Comparison of ENCODE assay signal across 19 mouse cellular contexts in the genomic region with DNA sequence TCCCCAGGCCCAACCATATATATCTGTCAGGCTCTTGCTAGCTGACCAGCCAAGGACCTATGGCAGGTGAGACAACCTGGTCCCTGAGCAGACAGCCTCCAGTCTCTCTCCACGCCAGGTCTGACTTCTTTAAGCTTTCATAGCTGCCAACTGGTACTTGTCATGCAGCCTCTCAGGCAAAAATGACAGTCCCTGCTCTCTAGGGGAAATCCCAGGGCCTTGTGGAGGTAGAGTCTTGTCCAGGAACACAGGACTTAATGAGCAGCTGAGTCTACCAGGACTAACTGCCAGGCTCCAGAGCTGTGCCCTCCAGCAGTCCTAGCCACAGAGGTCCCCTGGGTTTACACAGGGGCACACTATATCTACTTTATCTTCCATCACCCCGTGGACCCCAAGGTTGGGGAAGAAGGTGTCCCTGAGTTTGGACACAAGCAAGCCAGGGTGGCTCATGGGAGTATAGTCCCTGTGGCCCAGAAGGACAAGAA.
DNase-seq lines count a peak whose midpoint lies in the region; ATAC-seq lines count a peak whose summit lies in the region.
"Had no signal": no experiment of that assay in that cellular context is flagged by ENCODE, and none has a peak within 500 bp of the region (broad histone marks: within the 10 kb centered on the region; RNA-seq: fewer than 3 reads in every experiment).

No protein-coding gene starts in this region.

- H3K36me3 ChIP-seq in forebrain, embryonic 12.5 days (replicated peaks): peaks cover 9% of the 10 kb centered on the region; the same call in 1 of the 2 replicates
- no peaks in the 10 kb centered on the region for H3K36me3 ChIP-seq in forebrain, embryonic 14.5 days (ENCODE audit: control insufficient read depth, insufficient read depth, low read length)
- H3K36me3 ChIP-seq in limb, embryonic 12.5 days: 0 out of 2 replicates have a peak, but pooled peaks cover 4% of the 10 kb centered on the region
- peaks cover 5% of the 10 kb centered on the region; the same call in 1 of the 2 replicates for H3K36me3 ChIP-seq in limb, embryonic 10.5 days
- H3K36me3 ChIP-seq: liver, embryonic 13.5 days had no signal

- H3K4me2 ChIP-seq in forebrain, embryonic 12.5 days: no peak overlapping the region
- H3K4me2 ChIP-seq in forebrain, embryonic 14.5 days (ENCODE audit: low read length): no peak overlapping the region
- no peak overlapping the region for H3K4me2 ChIP-seq in limb, embryonic 12.5 days
- H3K4me2 ChIP-seq: forebrain, embryonic 13.5 days; liver, embryonic 13.5 days; lung, embryonic 14.5 days; neural tube, embryonic 15.5 days had no signal

- H3K9ac ChIP-seq in forebrain, embryonic 12.5 days: no peak overlapping the region
- no peak overlapping the region for H3K9ac ChIP-seq in forebrain, embryonic 14.5 days (ENCODE audit: low read length)
- H3K9ac ChIP-seq in limb, embryonic 12.5 days (replicated peaks): no peak overlapping the region
- H3K9ac ChIP-seq: forebrain, embryonic 13.5 days; liver, embryonic 13.5 days; lung, embryonic 14.5 days; neural tube, embryonic 15.5 days had no signal

- H3K27ac ChIP-seq in forebrain, embryonic 12.5 days: peak overlapping the region; percentile 42; the same call in 1 of the 2 replicates
- no peak overlapping the region for H3K27ac ChIP-seq in forebrain, embryonic 14.5 days (ENCODE audit: low read depth, low read length)
- H3K27ac ChIP-seq in limb, embryonic 12.5 days: peak overlapping the region; percentile 3; the same call in 1 of the 2 replicates
- H3K27ac ChIP-seq in limb, embryonic 10.5 days: no peak overlapping the region
- H3K27ac ChIP-seq: forebrain, embryonic 13.5 days; heart, adult 2 months; liver, embryonic 13.5 days had no signal

- no peaks in the 10 kb centered on the region for H3K27me3 ChIP-seq in forebrain, embryonic 12.5 days
- H3K27me3 ChIP-seq in forebrain, embryonic 14.5 days (replicated peaks; ENCODE audit: control insufficient read depth, insufficient read depth, low read length): no peaks in the 10 kb centered on the region
- no peaks in the 10 kb centered on the region for H3K27me3 ChIP-seq in limb, embryonic 12.5 days
- no peaks in the 10 kb centered on the region for H3K27me3 ChIP-seq in limb, embryonic 10.5 days (ENCODE audit: low read depth, poor library complexity, severe bottlenecking)
- H3K27me3 ChIP-seq: forebrain, embryonic 13.5 days; liver, embryonic 13.5 days; neural tube, embryonic 15.5 days had no signal

- WGBS in forebrain, embryonic 12.5 days: 85% methylated on average over 2 of the region's 2 CpGs
- WGBS in forebrain, embryonic 14.5 days: 97% methylated on average over 2 of the region's 2 CpGs
- 75% methylated on average over 2 of the region's 2 CpGs for WGBS in limb, embryonic 12.5 days
- WGBS in limb, embryonic 10.5 days: 89% methylated on average over 2 of the region's 2 CpGs

- DNase-seq in forebrain, embryonic 14.5 days (ENCODE audit: low spot score): no peak
- DNase-seq in limb, embryonic 10.5 days (ENCODE audit: low spot score): no peak
- DNase-seq in CD4-positive, CD25-positive, alpha-beta regulatory T cell, adult 2 months (ENCODE audit: low read depth, low spot score): peak; percentile 64
- DNase-seq in left cerebral cortex, adult 9 months (ENCODE audit: low spot score in 2 of 2): no peak
- DNase-seq in lung, postnatal 14 days: no peak
- DNase-seq: adrenal gland, adult 8-10 months; cerebellum, adult 9-11 months; embryo, embryonic 11 days; gastrocnemius, postnatal 25 days; heart, adult 2 months; heart, postnatal 36 days; liver, embryonic 13.5 days; lung, embryonic 14.5 days; lung, postnatal 4 days had no signal

- no peak for ATAC-seq in forebrain, embryonic 12.5 days (ENCODE audit: low FRiP score)
- ATAC-seq in forebrain, embryonic 14.5 days: no peak
- no peak for ATAC-seq in limb, embryonic 12.5 days (ENCODE audit: insufficient number of reproducible peaks, insufficient read depth, low FRiP score, low TSS enrichment, low read depth)
- ATAC-seq in inflammation-experienced regulatory T-cells, adult 6 months: peak; percentile 74
- ATAC-seq: forebrain, embryonic 13.5 days had no signal

- H3K9me3 ChIP-seq in forebrain, embryonic 12.5 days: no peaks in the 10 kb centered on the region
- H3K9me3 ChIP-seq in forebrain, embryonic 14.5 days (replicated peaks; ENCODE audit: control insufficient read depth, low read length): no peaks in the 10 kb centered on the region
- no peaks in the 10 kb centered on the region for H3K9me3 ChIP-seq in limb, embryonic 12.5 days
- H3K9me3 ChIP-seq in limb, embryonic 10.5 days (replicated peaks): no peaks in the 10 kb centered on the region
- H3K9me3 ChIP-seq: forebrain, embryonic 13.5 days; liver, embryonic 13.5 days; neural tube, embryonic 15.5 days had no signal

- H3K4me1 ChIP-seq in forebrain, embryonic 12.5 days: peaks cover 44% of the 10 kb centered on the region
- H3K4me1 ChIP-seq in forebrain, embryonic 14.5 days (ENCODE audit: control insufficient read depth, insufficient read depth, low read length): 0 out of 2 replicates have a peak, but pooled peaks cover 3% of the 10 kb centered on the region
- H3K4me1 ChIP-seq in limb, embryonic 12.5 days (replicated peaks): peaks cover 36% of the 10 kb centered on the region
- peaks cover 17% of the 10 kb centered on the region for H3K4me1 ChIP-seq in limb, embryonic 10.5 days

- H3K4me3 ChIP-seq in forebrain, embryonic 12.5 days (replicated peaks): no peak overlapping the region
- no peak overlapping the region for H3K4me3 ChIP-seq in forebrain, embryonic 14.5 days (ENCODE audit: low read depth, low read length)
- no peak overlapping the region for H3K4me3 ChIP-seq in limb, embryonic 12.5 days (replicated peaks)
- no peak overlapping the region for H3K4me3 ChIP-seq in limb, embryonic 10.5 days
- H3K4me3 ChIP-seq: forebrain, embryonic 13.5 days; heart, adult 2 months; liver, embryonic 13.5 days; neural tube, embryonic 15.5 days had no signal

Comparison
In these comparisons a context has a peak if more than half of its experiments do, and no peak if none do; other contexts are left out.
1. H3K27ac ChIP-seq: peak in forebrain, embryonic 12.5 days (single experiment) and limb, embryonic 12.5 days (single experiment); none in forebrain, embryonic 14.5 days (single experiment) and limb, embryonic 10.5 days (single experiment).